Mouse (Mus musculus) brain, embryonic 18.5 days (tissue): ENCODE measurements at regions not wholly inside any gene's neighbourhood (a gene's known extent, or its start where the extent isn't known, plus 50 kb on each side); places are given as distances from the start of the nearest gene placed in this dataset.

Experiments
- DNase-seq: peaks from one replicate; pipeline ENCODE4 v3.0.0-alpha.2; 2012; ENCODE audit warnings: low read depth, low spot score

DNA sequence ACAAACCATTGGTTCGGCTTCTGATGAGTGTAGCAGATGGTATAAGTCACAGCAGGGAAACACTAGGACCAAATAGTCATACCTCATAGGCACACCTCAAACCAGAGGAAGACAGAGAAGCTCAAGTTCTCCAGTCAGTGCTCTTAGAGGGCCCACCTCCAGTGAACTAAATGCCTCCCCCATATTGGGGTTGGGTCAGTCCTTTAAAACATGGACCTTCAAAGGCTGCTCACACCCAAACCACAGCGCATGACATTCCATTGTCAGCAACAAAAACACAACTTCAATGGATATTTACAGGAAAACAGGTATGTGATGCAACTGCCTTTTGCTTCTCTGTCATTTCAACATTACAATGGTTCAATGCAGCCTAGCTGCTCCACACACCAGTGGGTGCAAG, 65.1 kb upstream of the Ttc29 start:
- no peak for DNase-seq

DNA sequence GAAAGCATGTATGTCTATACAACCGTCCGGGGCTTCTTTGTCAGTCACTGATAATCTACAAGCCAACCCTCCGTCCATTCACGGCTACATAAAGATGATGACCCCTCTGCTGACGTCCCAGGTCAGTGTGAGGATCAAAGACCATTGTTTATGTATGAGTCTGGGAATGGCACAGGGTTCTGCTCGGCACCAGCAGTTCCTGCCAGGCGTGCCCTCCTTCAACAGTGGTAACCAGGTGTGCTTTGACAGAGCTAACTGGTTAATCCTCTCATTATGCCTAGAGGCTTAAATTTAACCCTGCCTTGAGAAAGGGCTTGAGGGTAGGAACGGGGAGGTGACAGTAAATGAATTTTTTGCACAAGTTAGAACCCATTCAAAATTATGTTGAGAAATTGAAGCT, 58.2 kb upstream of the Ttc29 start:
- no peak for DNase-seq

GRCm38 (mm10) chr8:78162046-78162445, 51.1 kb upstream of the Ttc29 start:
- DNase-seq = no peak

DNA sequence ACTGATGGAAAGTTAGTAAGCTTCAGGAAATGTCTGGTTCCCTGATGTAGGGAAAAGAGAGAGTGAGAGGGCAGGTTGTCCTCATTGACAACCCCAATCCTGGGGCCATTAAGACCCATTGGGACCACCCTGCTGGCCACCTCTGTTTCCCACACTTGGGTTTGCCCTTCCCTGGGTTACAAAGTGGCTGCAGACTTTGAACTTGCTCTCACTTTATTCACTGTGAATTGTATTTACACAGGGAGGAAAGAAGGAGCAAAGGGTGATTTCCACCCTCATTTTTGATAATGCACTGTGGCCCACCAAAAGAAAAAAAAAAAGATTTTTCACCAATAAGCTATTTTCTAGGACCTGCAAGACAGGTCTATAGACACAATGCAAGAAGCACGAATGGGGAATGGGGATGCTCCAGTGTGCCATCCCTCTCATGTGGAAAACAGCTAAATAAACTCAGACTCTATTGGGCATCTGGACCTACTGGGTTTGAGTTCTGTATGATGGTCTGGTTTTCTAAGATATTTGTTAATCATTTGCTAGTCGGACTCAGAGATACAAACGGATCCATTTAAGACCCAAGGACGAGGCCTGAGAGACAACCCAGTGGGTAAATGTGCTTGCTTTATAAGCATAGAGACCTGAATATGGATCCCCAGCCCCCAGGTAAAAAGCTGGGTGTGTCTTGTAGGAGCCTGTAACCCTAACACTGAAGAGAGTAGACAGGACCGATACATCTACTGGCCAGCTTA, 50.2 kb upstream of the Ttc29 start:
- no peak for DNase-seq
